Comparison of ENCODE assay signal across 8 mouse cellular contexts in the genomic region with DNA sequence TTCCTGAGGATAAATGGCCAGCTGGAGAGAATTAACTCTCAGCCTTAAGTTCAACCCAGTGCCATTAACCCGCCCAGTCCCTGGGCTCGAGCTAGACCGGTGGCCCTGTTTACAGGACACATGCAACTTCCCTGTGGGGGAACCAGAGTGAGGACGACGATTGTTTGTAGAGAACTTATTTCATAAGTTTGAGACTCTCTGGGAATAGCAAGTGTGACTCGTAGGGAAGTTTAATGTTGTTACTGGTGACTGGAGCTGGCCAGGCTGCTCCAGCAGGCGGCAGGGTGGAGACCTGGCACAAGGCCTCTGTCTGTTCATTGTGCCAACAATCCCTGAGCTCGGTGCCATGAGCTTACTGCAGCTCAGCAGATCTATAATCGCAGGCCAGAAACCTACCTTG.
A peak's percentile ranks its signal among the peaks of the same experiment; 100 is the strongest.
DNase-seq lines count a peak whose midpoint lies in the region; ATAC-seq lines count a peak whose summit lies in the region.

No protein-coding gene starts in this region.

- no peak overlapping the region for H3K9ac ChIP-seq in forebrain, embryonic 15.5 days (replicated peaks)
- no peak overlapping the region for H3K9ac ChIP-seq in heart, embryonic 13.5 days

- no peak for DNase-seq in forebrain, embryonic 10.5 days (ENCODE audit: extremely low spot score, low spot score)
- DNase-seq in 3134 (ENCODE audit: extremely low read depth, insufficient read length, low spot score) = peak; percentile 53
- DNase-seq in cerebellum, postnatal 10 days = peak; percentile 93 to 94
- peak; percentile 37 for DNase-seq in limb, embryonic 10.5 days (ENCODE audit: low spot score)
- no peak for DNase-seq in neural tube, embryonic 10.5 days (ENCODE audit: extremely low spot score, low spot score)

- no peaks in the 10 kb centered on the region for H3K36me3 ChIP-seq in forebrain, embryonic 15.5 days
- no peaks in the 10 kb centered on the region for H3K36me3 ChIP-seq in forebrain, embryonic 10.5 days (replicated peaks)
- no peaks in the 10 kb centered on the region for H3K36me3 ChIP-seq in heart, embryonic 13.5 days
- no peaks in the 10 kb centered on the region for H3K36me3 ChIP-seq in limb, embryonic 10.5 days

- peaks cover 25% of the 10 kb centered on the region for H3K4me1 ChIP-seq in forebrain, embryonic 15.5 days
- H3K4me1 ChIP-seq in forebrain, embryonic 10.5 days = peaks cover 21% of the 10 kb centered on the region
- peaks cover 54% of the 10 kb centered on the region for H3K4me1 ChIP-seq in heart, embryonic 13.5 days
- H3K4me1 ChIP-seq in limb, embryonic 10.5 days = peaks cover 30% of the 10 kb centered on the region

- no peaks in the 10 kb centered on the region for H3K27me3 ChIP-seq in forebrain, embryonic 15.5 days
- H3K27me3 ChIP-seq in forebrain, embryonic 10.5 days (ENCODE audit: poor library complexity, severe bottlenecking) = no peaks in the 10 kb centered on the region
- H3K27me3 ChIP-seq in heart, embryonic 13.5 days (replicated peaks) = no peaks in the 10 kb centered on the region
- no peaks in the 10 kb centered on the region for H3K27me3 ChIP-seq in limb, embryonic 10.5 days (ENCODE audit: low read depth, poor library complexity, severe bottlenecking)

- ATAC-seq in forebrain, embryonic 15.5 days (replicated peaks) = peak; percentile 66
- no peak for ATAC-seq in heart, embryonic 13.5 days (ENCODE audit: extremely low read depth, insufficient number of reproducible peaks, low FRiP score, low TSS enrichment)
- no peak for ATAC-seq in inflammation-experienced regulatory T-cells, adult 6 months

- no peak overlapping the region for H3K4me2 ChIP-seq in forebrain, embryonic 15.5 days (replicated peaks)
- H3K4me2 ChIP-seq in heart, embryonic 13.5 days = no peak overlapping the region

- no peaks in the 10 kb centered on the region for H3K9me3 ChIP-seq in forebrain, embryonic 15.5 days
- no peaks in the 10 kb centered on the region for H3K9me3 ChIP-seq in forebrain, embryonic 10.5 days
- H3K9me3 ChIP-seq in heart, embryonic 13.5 days = no peaks in the 10 kb centered on the region
- no peaks in the 10 kb centered on the region for H3K9me3 ChIP-seq in limb, embryonic 10.5 days (replicated peaks)

- WGBS in forebrain, embryonic 15.5 days = 59% methylated on average over 9 of the region's 9 CpGs
- 71% methylated on average over 9 of the region's 9 CpGs for WGBS in forebrain, embryonic 10.5 days
- WGBS in heart, embryonic 13.5 days = 61% methylated on average over 9 of the region's 9 CpGs
- 53% methylated on average over 9 of the region's 9 CpGs for WGBS in limb, embryonic 10.5 days

- H3K4me3 ChIP-seq in forebrain, embryonic 15.5 days = no peak overlapping the region
- no peak overlapping the region for H3K4me3 ChIP-seq in forebrain, embryonic 10.5 days
- no peak overlapping the region for H3K4me3 ChIP-seq in heart, embryonic 13.5 days
- H3K4me3 ChIP-seq in limb, embryonic 10.5 days = no peak overlapping the region

- 0 out of 2 replicates have a peak overlapping the region, but pooled peaks have one; percentile 23 for H3K27ac ChIP-seq in forebrain, embryonic 15.5 days (replicated peaks)
- no peak overlapping the region for H3K27ac ChIP-seq in forebrain, embryonic 10.5 days
- peak overlapping the region; percentile 92 for H3K27ac ChIP-seq in heart, embryonic 13.5 days (replicated peaks)
- H3K27ac ChIP-seq in limb, embryonic 10.5 days = peak overlapping the region; percentile 72

Comparison
In these comparisons a context has a peak if more than half of its experiments do, and no peak if none do; other contexts are left out.
1. DNase-seq: peak in 3134 (single experiment), cerebellum, postnatal 10 days (2 of 2) and limb, embryonic 10.5 days (single experiment); none in forebrain, embryonic 10.5 days (single experiment) and neural tube, embryonic 10.5 days (single experiment).